Mouse (Mus musculus) left cerebral cortex, postnatal 10 days (tissue): ENCODE measurements around the gene Pgc. TPM values are rescaled to one million over a fixed set of nuclear protein-coding genes. Genes with fewer than 3 reads are reported as not detected.

ENCODE experiments used
- DNase-seq, 2 experiments: peaks; one replicate each; pipeline ENCODE4 v3.0.0; 2021 to 2022; ENCODE audit warnings: low spot score in 2 of 2, mixed read lengths in 1 of 2; ENCODE audit errors: extremely low spot score in 1 of 2
- intact Hi-C: fragments of 180-260 bp; cut with DNase I; formaldehyde crosslinking; loops from one replicate; pipeline ENCODE4 v1.15.1; 2025
- total RNA-seq, 2 experiments: library from RNA; stranded (reverse); gene quantifications; 2 replicates each; pipeline ENCODE4 v1.2.3; 2021

The Pgc gene
- total RNA-seq, 2 experiments from 2014 or later: not detected

DNA sequence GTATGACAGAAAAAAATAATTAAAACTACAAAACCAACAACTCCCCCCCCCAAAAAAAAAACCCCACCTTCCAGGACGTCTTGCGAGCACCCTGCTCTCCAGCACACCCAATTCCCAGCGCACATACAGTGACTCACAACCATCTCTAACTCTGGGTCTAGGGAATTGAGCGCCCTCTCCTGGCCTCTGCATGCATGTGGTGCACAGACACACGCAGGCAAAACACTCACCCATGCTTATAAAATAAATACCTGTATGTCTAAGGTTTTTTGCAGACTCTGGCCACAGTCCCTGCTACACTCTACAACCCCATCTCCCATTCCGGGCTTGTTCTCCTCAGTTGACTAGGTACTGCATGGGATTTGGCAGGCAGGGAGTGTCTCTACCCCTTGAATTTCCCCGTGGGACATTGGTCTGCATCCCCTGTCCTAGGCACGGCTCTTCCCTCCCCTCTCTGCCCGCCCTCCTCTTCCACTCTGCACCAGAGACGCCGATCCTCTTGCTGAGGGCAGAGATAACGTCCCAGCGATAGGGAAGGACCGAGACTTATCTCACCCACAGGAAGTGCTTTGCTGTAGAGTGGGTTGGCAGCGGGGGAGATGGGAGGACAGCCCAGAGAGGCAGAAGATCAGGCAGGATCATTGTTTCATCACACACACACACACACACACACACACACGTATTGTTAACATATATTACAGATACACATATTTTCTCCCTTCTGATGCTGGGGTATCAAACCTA, 16.5 kb downstream of the Pgc start:
- no peak for DNase-seq
- intact Hi-C loops: no loop called here

GRCm38 (mm10) chr17:47744086-47744485, 17.4 kb downstream of the Pgc start:
- no peak for DNase-seq
- intact Hi-C loops: no loop called here

DNA sequence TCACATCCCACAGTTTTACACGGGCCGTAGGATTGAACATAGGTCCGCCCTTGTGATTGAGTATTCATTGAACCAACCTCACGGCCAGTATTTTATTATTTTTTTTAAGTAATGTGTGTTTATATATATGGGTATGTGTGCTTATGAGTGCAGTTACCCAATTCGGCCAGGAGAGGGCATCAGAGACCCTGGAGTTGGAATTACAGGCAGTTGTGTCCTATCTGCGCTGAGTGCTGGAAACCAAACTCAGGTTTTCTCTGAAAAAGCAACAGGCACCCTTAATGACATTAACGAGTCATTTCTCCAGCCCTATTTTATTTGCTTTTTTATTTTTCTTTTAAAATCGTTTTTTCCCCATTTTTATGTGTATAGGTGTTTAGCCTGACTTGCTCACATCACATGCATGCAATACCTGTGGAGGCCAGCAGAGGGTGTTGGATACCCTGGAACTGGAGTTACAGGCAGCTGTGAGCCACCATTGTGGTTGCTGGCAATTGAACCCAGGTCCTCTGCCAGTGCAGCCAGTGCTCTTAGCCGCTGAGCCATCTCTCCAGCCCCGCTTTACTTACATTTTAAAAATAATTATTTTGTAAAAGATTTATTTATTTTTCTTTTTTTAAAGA, 18.2 kb downstream of the Pgc start:
- DNase-seq: no peak
- intact Hi-C loops: no loop called here

DNA sequence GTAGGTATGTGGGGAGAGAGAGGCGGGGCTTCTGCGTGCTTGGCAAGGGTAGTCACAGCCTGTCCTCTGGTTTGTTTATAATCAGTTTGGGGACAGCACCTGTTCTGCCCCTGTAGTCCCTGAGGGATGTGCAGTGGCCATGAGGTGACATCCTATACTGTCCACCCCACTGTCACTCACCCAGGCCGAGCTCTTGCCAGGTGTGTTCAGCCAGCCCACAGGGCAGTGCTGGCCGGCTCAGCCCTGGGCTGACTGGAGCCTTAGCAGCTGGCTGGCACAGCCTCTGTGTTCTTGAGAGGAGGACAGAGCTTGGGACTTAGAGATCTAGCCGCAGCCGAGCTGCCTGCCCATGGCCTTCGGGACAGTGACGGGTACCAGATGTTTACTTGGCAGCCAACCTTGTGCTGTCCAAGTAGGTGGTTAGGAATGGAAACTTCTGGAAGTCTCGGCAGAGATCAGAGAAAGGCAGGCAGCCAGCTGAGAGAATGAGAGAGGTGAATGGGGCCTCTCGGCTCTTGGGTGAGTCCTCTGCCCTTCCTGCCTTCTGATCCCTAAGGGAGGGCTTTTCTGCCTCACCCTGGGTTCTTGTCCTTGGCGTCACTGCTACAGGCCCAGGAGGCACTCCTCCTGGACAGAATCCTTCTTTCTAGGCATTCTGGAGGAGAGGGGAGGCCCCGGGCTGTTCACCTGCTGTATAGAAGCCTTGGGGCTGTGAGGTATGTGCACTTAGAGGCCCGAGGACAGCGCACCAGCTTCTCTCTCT, 22.3 kb downstream of the Pgc start:
- DNase-seq: no peak
- intact Hi-C loops: no loop called here

GRCm38 (mm10) chr17:47749626-47750025, 23.0 kb downstream of the Pgc start:
- intact Hi-C loops: no loop called here
- no peak for DNase-seq

DNA sequence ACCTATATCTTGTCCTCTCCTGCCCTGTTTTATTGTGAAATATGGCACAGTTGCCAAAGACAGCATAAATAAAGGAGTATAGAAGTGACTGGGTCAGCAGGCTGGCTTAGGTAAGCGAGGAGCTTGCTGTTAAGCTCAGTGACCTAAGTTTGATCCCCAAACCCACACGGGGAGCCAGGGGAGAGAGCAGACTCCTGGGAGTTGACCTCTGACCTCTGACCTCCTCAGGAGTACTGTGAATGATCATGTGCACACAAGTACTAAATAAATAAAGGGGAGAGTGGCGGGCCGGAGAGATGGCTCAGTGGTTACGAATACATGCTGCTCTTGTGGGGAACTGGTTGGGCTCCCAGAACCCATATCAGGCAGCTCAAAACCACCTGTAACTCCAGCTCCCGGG, 23.5 kb downstream of the Pgc start:
- no peak for DNase-seq
- intact Hi-C loops: no loop called here

GRCm38 (mm10) chr17:47751811-47752210, 25.2 kb downstream of the Pgc start:
- intact Hi-C loops: no loop called here
- DNase-seq: no peak

- intact Hi-C loops: no loop called here
These were observed 26.6 kb downstream of the Pgc start for GRCm38 (mm10) chr17:47753130-47753775.

GRCm38 (mm10) chr17:47754246-47754645, 27.6 kb downstream of the Pgc start:
- intact Hi-C loops: no loop called here
- no peak for DNase-seq

More at GRCm38 (mm10) chr17:47753130-47753775, 26.6 kb downstream of the Pgc start:
- no peak for DNase-seq

DNA sequence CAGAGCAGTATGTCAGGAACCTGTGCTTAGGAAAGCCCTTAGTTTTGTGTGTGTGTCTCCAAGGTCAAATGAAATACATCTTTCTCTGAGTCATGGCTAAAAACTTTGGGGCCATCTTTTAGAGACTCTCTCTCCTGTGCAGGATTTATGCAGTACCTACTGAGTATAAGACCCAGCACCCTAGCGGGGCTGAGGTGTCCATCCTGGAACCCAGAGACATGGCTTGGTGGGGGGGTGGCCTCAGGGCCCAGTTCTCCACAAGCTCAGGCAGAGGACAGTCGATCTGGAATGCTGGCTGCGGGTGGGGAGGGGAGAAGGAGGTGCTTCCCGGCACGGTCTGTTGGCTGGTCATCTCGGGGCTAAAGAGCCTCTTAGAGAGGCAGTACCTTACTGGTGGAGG, 29.7 kb downstream of the Pgc start:
- intact Hi-C loops: no loop called here
- DNase-seq: no peak

DNA sequence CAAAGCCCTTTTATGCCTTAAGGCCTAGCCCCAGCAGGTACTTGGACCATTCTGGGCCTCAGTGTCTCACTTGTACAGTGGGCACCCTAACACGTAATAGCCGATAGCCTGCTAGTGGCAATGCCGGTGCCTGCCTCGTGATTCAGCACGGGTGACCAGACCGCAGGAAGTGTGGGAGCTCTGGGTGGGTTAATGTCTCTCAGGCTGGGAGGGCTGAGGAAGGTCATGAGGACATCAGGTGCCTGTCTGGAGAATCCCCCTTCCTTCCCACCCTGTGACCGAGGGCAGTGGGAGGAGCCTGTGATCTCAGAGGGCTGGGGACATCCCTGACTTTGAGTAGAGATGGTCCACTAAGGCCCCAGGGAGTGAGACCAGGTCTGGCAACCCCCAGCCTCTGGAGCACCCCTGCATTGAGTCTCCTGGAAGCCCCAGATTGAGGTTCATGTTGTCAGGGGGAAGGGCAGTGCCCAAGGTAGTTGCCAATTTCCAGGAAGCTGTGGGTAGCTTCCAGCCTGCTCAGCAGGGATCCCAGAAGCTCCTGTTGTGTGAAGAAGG, 30.5 kb downstream of the Pgc start:
- DNase-seq: no peak
- intact Hi-C loops: no loop called here

- intact Hi-C loops: no loop called here
- DNase-seq: no peak
These were observed 33.2 kb downstream of the Pgc start for GRCm38 (mm10) chr17:47759702-47760410.

DNA sequence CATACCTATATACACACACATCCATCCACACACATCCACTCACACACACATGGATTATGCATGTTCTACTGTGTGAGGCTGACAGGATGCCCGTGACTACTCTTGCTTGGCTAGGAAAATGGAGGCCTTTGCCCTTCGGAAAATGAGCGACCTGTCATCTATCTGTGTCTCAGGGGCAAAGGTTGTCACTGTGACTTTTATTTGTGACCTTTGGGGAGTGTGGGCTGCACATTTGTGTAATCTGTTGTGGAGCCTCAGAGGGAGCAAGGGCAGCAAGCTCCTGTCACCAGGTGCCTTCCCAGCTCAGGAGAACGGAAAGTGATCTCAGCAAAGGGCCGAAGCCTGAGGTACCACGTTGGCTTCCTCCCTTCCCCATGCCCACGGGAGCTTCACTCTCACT, 35.4 kb downstream of the Pgc start:
- intact Hi-C loops: no loop called here
- no peak for DNase-seq

DNA sequence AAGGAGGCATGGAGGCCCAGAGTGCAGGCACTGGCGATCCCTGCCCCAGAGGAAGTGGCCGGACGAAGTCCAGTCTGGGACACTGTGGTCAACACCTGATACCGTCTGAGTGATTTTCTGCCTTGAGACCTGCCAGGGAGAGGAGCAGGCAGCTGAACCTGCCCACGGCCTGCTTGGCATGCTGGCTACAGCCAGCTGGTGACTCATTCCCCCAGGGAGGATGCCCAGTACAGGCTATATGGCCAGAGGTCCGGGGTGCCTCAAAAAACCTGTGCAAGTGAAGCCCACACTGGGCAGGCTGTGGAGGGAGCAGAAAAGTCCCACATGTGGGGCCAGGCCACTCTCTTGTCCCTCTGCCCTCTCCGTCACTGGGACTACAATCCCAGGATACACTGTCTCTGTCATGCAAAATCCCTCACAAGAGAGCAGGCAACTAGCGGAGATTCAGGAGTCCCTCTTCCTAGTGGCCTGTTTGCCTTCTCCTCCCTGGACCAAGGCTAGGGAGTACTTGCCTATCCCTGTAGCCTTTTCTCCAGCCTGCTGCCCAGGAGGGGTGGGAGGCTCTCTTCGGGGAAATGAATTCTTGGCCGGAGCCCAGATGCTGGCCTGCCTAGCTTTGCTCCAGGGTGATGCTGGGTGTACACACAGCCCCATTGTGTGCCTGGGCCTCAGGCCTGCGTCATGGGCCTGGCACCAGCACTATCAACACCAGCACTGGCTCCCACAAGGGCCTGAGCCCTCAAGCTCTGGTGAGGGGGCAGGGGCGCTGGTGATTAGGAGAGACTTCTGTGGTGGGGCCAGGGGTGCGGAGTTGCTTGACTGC, 36.1 kb downstream of the Pgc start:
- intact Hi-C loops: no loop called here
- peak; percentile 75 to 89 for DNase-seq

GRCm38 (mm10) chr17:47765986-47766385, 39.3 kb downstream of the Pgc start:
- DNase-seq: no peak
- intact Hi-C loops: no loop called here

DNA sequence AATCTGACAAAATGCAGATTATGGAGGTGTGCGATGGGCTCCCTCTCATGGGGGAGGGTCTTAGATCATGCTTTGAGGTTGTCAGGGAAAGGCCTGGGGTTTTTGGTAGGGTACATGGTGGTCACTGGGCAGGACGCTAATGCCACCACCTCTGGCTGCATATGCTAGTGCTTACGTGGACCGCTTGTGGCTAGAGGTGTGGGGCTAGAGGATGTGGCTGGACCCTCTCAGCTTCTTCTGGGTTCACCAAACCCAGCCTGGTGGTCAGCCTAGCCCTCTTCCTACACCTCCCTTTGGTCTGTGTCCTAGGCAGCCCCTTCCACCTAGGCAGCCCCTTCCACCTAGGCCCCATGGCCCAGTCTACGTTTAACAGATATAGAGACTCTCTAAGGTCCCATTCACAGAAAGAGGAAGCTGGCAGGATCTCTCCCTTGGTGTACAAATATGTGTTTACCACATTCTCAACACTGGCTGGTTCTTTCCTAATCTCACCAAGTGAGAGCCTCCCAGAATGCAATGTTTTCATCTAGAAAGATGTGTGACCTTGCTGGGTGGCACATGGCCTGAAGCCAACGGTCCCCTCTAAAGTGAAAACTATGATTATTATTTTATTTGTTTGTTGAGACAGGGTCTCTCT, 39.9 kb downstream of the Pgc start:
- DNase-seq: no peak
- intact Hi-C loops: no loop called here

- intact Hi-C loops: no loop called here
- DNase-seq: no peak
These were observed 40.4 kb downstream of the Pgc start for GRCm38 (mm10) chr17:47767081-47767455.
